Mouse (Mus musculus) midbrain, embryonic 16.5 days (tissue): ENCODE measurements around the gene Larp6. TPM values are rescaled to one million over a fixed set of nuclear protein-coding genes. Genes with fewer than 3 reads are reported as not detected.

Source experiments
- polyA plus RNA-seq: library from polyadenylated mRNA; unstranded; fragments of >200 nt; fragmentation: Nextera tagmentation; extraction: Ambion mirVana; gene quantifications from 2 replicates; pipeline ENCODE4 v1.2.1, GENCODE M21; 2015

The Larp6 gene
- polyA plus RNA-seq, 1 experiment from 2014 or later, result 22.9 TPM

Other genes starting within 250 kb of the Larp6 start
- 4.3 and 4.8 TPM in 2 replicates for gene Thsd4, start 190.9 kb upstream of the Larp6 start, polyA plus RNA-seq
- gene Lrrc49, start 24.8 kb upstream of the Larp6 start, polyA plus RNA-seq, result 83.5 and 88.4 TPM in 2 replicates
- gene Uaca, start 81.6 kb downstream of the Larp6 start, polyA plus RNA-seq, result 13.6 and 17.3 TPM in 2 replicates